Mouse (Mus musculus) testis, adult 2 months (tissue): ENCODE data around the gene Qprt.

Experiments used
- CTCF ChIP-seq: fragments of 200-500 bp; IDR thresholded peaks from 2 replicates; pipeline ENCODE4 v1.5.1; 2012; ENCODE audit warnings: low read depth, mild to moderate bottlenecking, inconsistent platforms, low read length, moderate library complexity; ENCODE audit not compliant: control insufficient read depth, insufficient read depth, insufficient replicate concordance
- POLR2A ChIP-seq: fragments of 200-500 bp; IDR thresholded peaks from 2 replicates; pipeline ENCODE4 v1.6.1; 2012; ENCODE audit warnings: low read depth, mild to moderate bottlenecking, inconsistent platforms, low read length, moderate library complexity; ENCODE audit not compliant: control insufficient read depth

DNA sequence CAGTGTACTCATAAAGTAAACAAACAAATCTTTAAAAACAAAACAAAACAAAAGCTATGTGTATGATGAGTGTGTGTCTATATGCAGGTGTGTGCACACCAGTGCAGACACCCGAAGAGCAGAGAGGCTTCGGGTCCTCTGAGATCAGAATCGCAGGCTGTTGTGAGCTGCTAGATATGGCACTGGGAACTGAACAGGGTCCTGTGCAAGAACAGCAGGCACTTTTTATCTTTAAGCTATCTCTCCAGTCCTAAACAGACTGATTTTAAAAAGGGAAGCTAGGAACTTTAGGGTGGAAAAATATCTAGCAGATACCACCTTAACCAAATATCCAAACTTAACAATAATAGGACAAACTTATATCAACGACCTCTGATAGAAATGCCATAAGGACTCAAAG lies 20.6 kb upstream of the Qprt start:
- TF ChIP-seq CTCF, result no peak
- TF ChIP-seq POLR2A, result no peak
